Mouse (Mus musculus) midbrain, postnatal 0 days (tissue): Measurements from ENCODE around the gene Card11. TPM values are rescaled to one million over a fixed set of nuclear protein-coding genes. Genes with fewer than 3 reads are reported as not detected.

Source experiments
- ATAC-seq: fragments of 200-750 bp; cut with Nextera tagmentation; 2 replicates; pipeline ENCODE4 v1.8.0; 2017; ENCODE audit warnings: moderate number of reproducible peaks, mild to moderate bottlenecking, moderate TSS enrichment, moderate library complexity; ENCODE audit not compliant: low FRiP score
- DNase-seq: peaks from one replicate; pipeline ENCODE4 v3.0.0-alpha.2; 2015; ENCODE audit warnings: low spot score
- H3K27ac ChIP-seq: fragments of 300-500 bp; sonication (generic); 2 replicates; pipeline ENCODE4 v1.5.1; 2014; ENCODE audit warnings: low read depth, mild to moderate bottlenecking, low read length, mixed read lengths
- H3K27me3 ChIP-seq: fragments of 300-500 bp; sonication (generic); 2 replicates; pipeline ENCODE4 v1.6.1; 2014; ENCODE audit warnings: low read length, control low read depth, mixed read lengths; ENCODE audit not compliant: insufficient read depth
- H3K36me3 ChIP-seq: fragments of 300-500 bp; sonication (generic); 2 replicates; pipeline ENCODE4 v1.6.1; 2014; ENCODE audit warnings: low read length, control low read depth, mixed read lengths; ENCODE audit not compliant: insufficient read depth
- H3K4me1 ChIP-seq: fragments of 300-500 bp; sonication (generic); 2 replicates; pipeline ENCODE4 v1.6.1; 2014; ENCODE audit warnings: mild to moderate bottlenecking, control low read depth, antibody characterized with exemption, low read length, mixed read lengths; ENCODE audit not compliant: insufficient read depth
- H3K4me2 ChIP-seq: fragments of 300-500 bp; sonication (generic); 2 replicates; pipeline ENCODE4 v1.6.1; 2014; ENCODE audit warnings: low read depth, mild to moderate bottlenecking, low read length, mixed read lengths; ENCODE audit not compliant: poor library complexity, severe bottlenecking
- H3K4me3 ChIP-seq: fragments of 300-500 bp; sonication (generic); 2 replicates; pipeline ENCODE4 v1.5.1; 2014; ENCODE audit warnings: low read depth, mild to moderate bottlenecking, low read length, moderate library complexity
- H3K9ac ChIP-seq: fragments of 300-500 bp; sonication (generic); replicated peaks from 2 replicates; pipeline ENCODE4 v1.6.1; 2014; ENCODE audit warnings: mild to moderate bottlenecking, low read length, moderate library complexity, mixed read lengths; ENCODE audit not compliant: poor library complexity, severe bottlenecking
- H3K9me3 ChIP-seq: fragments of 300-500 bp; sonication (generic); 2 replicates; pipeline ENCODE4 v1.6.1; 2016; ENCODE audit warnings: low read length, control low read depth
- CTCF ChIP-seq: IDR thresholded peaks from 2 replicates; pipeline ENCODE4 v1.5.1; 2016; ENCODE audit warnings: antibody characterized with exemption, mild to moderate bottlenecking
- WGBS: fragments of 180-500 bp; shearing (Covaris S2); extraction: QIAGEN DNeasy Blood & Tissue Kit; methylation state at CpG from one replicate; pipeline ENCODE4 v1.1.7; 2014; 5-methylcytosine and 5-hydroxymethylcytosine counted together
- microRNA-seq: library from miRNA; unstranded; fragments of <30 nt; microRNA quantifications from one replicate; pipeline ENCODE4, GENCODE M21; 2016; ENCODE audit warnings: borderline number of aligned reads
- polyA plus RNA-seq: library from polyadenylated mRNA; unstranded; fragments of >200 nt; fragmentation: Nextera tagmentation; extraction: Ambion mirVana; gene quantifications from 2 replicates; pipeline ENCODE4 v1.2.1, GENCODE M21; 2015
- total RNA-seq: library from RNA; depleted of rRNA; stranded (reverse); fragments of >200 nt; gene quantifications from 2 replicates; pipeline ENCODE4 v1.2.3, GENCODE M21; 2014; rRNA removed

The Card11 gene
- total and polyA plus RNA-seq, 2 experiments from 2014 or later: 0.09 TPM; not detected in 1

DNA sequence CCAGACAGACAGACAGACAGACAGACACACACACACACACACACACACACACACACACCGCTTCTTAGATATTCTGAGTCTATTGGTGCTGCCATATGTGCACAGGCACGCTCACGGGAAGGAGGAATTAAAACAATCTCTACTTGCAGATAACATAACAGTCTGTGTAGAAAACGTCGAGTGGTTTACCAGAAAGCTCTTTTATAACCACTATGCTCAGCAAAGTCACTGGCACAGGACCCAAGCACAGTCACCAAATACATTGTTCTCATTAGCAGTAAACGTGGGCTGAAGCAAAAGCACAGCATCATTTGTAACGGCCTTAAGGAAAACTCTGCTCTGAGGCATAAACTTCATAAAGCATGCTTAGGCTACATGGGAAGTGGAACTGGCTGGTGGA, 176.3 kb downstream of the Card11 start:
- no peaks in the 10 kb centered on the region for H3K9me3 ChIP-seq
- no peak overlapping the region for H3K4me3 ChIP-seq
- ATAC-seq: no peak
- H3K9ac ChIP-seq: no peak overlapping the region
- TF ChIP-seq CTCF: no peak
- no peaks in the 10 kb centered on the region for H3K36me3 ChIP-seq
- no peak for DNase-seq
- H3K27ac ChIP-seq: no peak overlapping the region
- no peaks in the 10 kb centered on the region for H3K27me3 ChIP-seq
- H3K4me2 ChIP-seq: no peak overlapping the region
- 88% methylated on average over 7 of the region's 7 CpGs for WGBS
- peaks cover 14% of the 10 kb centered on the region for H3K4me1 ChIP-seq

GRCm38 (mm10) chr5:140823386-140823785, 177.0 kb downstream of the Card11 start:
- ATAC-seq (no peak), DNase-seq (no peak)
- no peak overlapping the region for H3K4me3 ChIP-seq
- no peak overlapping the region for H3K27ac ChIP-seq
- H3K4me2 ChIP-seq: no peak overlapping the region
- H3K36me3 ChIP-seq: no peaks in the 10 kb centered on the region
- H3K9ac ChIP-seq: no peak overlapping the region
- no peak for TF ChIP-seq CTCF
- no peaks in the 10 kb centered on the region for H3K27me3 ChIP-seq
- WGBS: 97% methylated on average over 2 of the region's 2 CpGs
- peaks cover 17% of the 10 kb centered on the region for H3K4me1 ChIP-seq
- no peaks in the 10 kb centered on the region for H3K9me3 ChIP-seq

Small RNA genes lying within 50 kb of the gene (microRNA-seq; reads per million reads assigned to microRNA genes)
- gene Gm44385: not detected

Other genes starting within 250 kb of the Card11 start
- gene Gna12, start 170.2 kb downstream of the Card11 start, total RNA-seq: 115 and 152 TPM in 2 replicates
- 26.5 and 28.0 TPM in 2 replicates for gene Gna12, start 170.2 kb downstream of the Card11 start, polyA plus RNA-seq
- gene Sdk1, start 240.9 kb upstream of the Card11 start, total RNA-seq: 24.0 and 26.7 TPM in 2 replicates
- 2.2 and 2.6 TPM in 2 replicates for gene Sdk1, start 240.9 kb upstream of the Card11 start, polyA plus RNA-seq